Mouse (Mus musculus) natural killer cell, adult 2 months (primary cell): ENCODE data around the gene Runx2.

Experiments
- DNase-seq, 2 experiments: peaks; one replicate each; pipeline ENCODE4 v3.0.0; 2022; ENCODE audit warnings: low spot score in 2 of 2

The Runx2 gene

GRCm38 (mm10) chr17:44475910-44476309, 338.7 kb downstream of the Runx2 start:
- DNase-seq = no peak

GRCm38 (mm10) chr17:44474280-44474679, 340.3 kb downstream of the Runx2 start:
- no peak for DNase-seq

DNA sequence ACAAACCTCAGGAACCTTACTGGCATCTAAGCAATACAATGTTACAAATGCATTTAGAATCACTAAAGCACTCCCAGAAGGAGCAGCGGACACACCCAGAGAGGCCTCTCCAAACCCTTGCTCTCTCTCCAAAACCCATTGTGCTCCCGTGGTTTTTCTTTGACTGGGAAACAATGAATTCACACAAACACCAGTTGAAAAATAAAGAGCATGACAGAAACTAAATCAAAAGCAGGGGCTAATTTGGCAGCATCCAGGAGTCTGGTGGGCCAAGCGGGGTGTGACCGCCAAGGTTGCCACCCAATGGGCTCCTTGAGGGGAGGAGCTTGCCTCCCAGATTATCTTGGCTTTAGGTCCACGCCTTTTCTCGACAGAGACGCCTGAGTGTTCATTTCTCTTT, 341.9 kb downstream of the Runx2 start:
- DNase-seq = no peak

- peak in 1 of 2 experiments; percentile 18 for DNase-seq
These were observed 350.9 kb downstream of the Runx2 start for GRCm38 (mm10) chr17:44463679-44464078.

GRCm38 (mm10) chr17:44460156-44460555, 354.4 kb downstream of the Runx2 start:
- peak; percentile 21 to 60 for DNase-seq

DNA sequence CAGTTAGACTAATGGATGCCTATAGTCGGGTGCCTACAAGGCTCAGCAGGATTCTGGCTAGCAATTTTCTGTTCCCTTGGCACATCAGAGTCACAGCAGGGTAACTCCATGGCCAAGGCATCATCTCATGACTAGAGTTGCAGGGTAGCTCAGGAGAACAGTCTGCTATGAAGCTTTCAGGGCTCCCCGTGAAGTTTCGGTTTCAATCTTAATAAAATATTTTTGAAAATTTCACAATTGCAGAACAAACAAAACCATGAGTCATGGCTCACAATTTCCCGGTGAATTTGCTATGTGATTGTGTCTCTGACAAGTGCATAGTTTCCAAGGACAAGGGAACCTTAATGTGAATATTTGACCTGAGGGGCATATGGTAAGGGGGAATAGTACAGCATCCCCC, 355.6 kb downstream of the Runx2 start:
- DNase-seq = peak in 1 of 2 experiments; percentile 18

- DNase-seq = no peak
These were observed 357.9 kb downstream of the Runx2 start for GRCm38 (mm10) chr17:44456696-44457095.

- DNase-seq = peak; percentile 38 to 49
These were observed 358.7 kb downstream of the Runx2 start for GRCm38 (mm10) chr17:44455681-44456600.

GRCm38 (mm10) chr17:44449915-44450471, 364.6 kb downstream of the Runx2 start:
- no peak for DNase-seq
